Mouse (Mus musculus) megakaryocyte, embryonic 14.5 days (primary cell): ENCODE results near the gene Eomes.

Experiments
- FLI1 ChIP-seq: IDR thresholded peaks from 2 replicates; pipeline ENCODE4 v1.6.1; 2012; ENCODE audit warnings: low read length, inconsistent platforms, mixed read lengths
- GATA1 ChIP-seq: IDR thresholded peaks from 3 replicates; pipeline ENCODE4 v1.6.1; 2012; ENCODE audit warnings: mixed read lengths, low read length, inconsistent platforms, borderline replicate concordance

DNA sequence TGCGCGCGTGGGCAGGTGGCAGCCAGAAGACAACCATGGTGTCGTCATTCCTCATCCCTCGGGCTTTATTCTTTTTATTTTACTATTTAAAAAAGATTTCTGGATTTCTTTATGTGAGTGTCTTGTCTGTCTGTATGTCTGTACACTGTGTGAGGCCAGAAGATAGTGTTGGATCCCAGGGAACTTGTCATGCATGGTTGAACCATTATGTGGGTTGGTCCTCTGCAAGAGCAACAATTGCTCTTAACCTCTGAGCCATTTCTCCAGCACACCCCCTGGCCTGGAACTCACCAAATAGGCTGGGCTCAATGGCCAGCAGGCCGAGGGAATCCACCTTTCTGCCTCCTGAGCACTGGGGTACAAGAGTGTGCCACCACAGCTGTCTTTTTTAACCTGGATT lies 29.5 kb downstream of the Eomes start:
- TF ChIP-seq FLI1 (no peak), GATA1 (no peak)
